Mouse (Mus musculus): Measurements from ENCODE around the gene Per3. TPM values are rescaled to one million over a fixed set of nuclear protein-coding genes. Genes with fewer than 3 reads are reported as not detected.

The Per3 gene
- polyA plus RNA-seq, 1 experiment from 2014 or later = 5.2 TPM

DNA sequence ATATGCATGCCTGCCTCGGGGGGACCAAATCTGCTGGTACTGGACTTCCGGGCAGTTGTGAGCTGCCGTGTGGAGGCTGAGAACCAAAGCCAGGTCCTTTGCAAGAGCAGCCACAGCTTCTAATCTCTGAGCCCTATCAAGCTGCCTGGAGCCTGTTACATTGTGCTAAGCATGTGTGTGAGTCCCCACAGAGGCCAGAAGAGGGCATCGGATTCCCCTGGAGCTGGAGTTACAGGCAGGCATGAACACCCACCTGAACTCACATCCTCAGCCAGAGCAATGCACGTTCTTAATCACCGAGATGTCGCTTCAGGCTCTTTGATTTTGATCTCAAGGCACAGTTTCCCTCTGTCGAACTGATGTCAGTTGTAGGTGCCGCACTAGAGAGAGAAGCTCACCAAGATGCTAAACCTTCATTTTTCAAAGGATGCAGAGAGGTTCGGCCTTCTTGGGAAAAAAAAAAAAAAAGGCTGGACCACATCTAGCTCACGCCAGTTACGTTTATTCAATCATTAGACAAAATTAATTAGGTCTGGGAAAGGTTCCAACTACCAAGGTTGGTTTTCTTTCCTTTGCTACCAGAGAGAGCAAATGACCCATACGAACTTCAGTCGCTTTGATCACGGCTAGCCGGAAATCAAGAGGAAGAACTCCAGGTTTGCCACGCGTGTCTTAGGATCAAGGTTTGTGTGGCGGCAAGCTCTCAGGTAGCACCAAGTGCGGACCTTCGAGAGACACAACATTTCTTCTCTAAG is 66.1 kb downstream of the Per3 start:
- WGBS = 94% methylated on average over 21 of the region's 21 CpGs
- no peak overlapping the region for H3K4me3 ChIP-seq (ENCODE audit: low read depth, low read length)
- H3K9ac ChIP-seq (ENCODE audit: low read depth, low read length) = no peak overlapping the region
- H3K36me3 ChIP-seq (ENCODE audit: control insufficient read depth, insufficient read depth, low read length) = no peaks in the 10 kb centered on the region
- no peaks in the 10 kb centered on the region for H3K27me3 ChIP-seq (ENCODE audit: control insufficient read depth, insufficient read depth, low read length)
- no peak overlapping the region for H3K27ac ChIP-seq (ENCODE audit: low read depth, low read length)
- H3K4me1 ChIP-seq (replicated peaks; ENCODE audit: control insufficient read depth, insufficient read depth, low read length) = no peaks in the 10 kb centered on the region
- no peaks in the 10 kb centered on the region for H3K9me3 ChIP-seq (ENCODE audit: control insufficient read depth, low read length)
- ATAC-seq (ENCODE audit: low FRiP score) (no peak), DNase-seq (ENCODE audit: low spot score) (no peak)
- no peak overlapping the region for H3K4me2 ChIP-seq (replicated peaks; ENCODE audit: low read depth, low read length)

DNA sequence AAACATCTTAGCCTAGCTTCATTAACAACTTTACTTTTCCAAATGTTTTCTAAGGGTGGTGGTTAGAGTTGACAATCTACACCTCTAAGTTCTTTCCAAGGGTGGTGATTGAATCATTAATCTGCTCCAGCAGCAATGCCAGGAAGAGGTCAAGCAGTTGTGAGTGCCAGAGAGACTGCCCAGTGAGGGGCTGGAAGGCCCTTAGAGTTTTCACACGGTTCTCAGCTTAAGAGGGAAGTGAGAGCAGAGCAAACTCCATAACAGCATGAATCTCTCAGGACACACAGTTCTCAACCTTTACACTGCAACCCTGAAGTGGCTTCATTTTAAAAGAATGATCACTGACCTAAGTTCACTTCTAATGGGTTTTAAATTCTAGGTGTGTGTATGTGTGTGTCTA is 69.3 kb downstream of the Per3 start:
- Histone ChIP-seq H3K27ac (ENCODE audit: low read depth, low read length) (no peak overlapping the region), H3K9me3 (ENCODE audit: control insufficient read depth, low read length) (no peaks in the 10 kb centered on the region), H3K27me3 (ENCODE audit: control insufficient read depth, insufficient read depth, low read length) (no peaks in the 10 kb centered on the region), H3K4me2 (replicated peaks; ENCODE audit: low read depth, low read length) (no peak overlapping the region), H3K4me1 (replicated peaks; ENCODE audit: control insufficient read depth, insufficient read depth, low read length) (no peaks in the 10 kb centered on the region), H3K9ac (ENCODE audit: low read depth, low read length) (no peak overlapping the region), H3K4me3 (ENCODE audit: low read depth, low read length) (no peak overlapping the region), H3K36me3 (ENCODE audit: control insufficient read depth, insufficient read depth, low read length) (no peaks in the 10 kb centered on the region)
- 43% methylated on average over 1 of the region's 1 CpGs for WGBS
- ATAC-seq (ENCODE audit: low FRiP score) (no peak), DNase-seq (ENCODE audit: low spot score) (no peak)

DNA sequence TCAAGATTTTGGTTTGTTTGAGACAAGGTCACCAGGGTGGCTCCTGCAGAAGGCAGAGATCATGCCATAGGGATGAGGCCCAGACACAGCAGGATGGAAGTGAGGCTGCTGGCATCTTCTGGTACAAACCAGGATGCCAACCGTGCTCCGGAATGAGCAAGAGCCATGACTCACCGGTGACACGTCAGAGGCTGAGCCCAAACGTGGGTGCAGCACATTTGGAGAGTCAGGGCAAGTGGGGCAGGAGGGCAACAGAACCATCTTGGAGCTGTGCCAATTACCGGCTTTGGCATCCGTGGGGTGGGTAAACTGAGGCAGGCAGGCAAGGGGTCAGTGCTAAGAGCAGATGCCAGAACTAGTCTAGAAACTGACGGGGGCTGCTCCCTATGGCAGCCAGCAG is 71.2 kb downstream of the Per3 start:
- no peak overlapping the region for H3K4me3 ChIP-seq (ENCODE audit: low read depth, low read length)
- H3K4me1 ChIP-seq (replicated peaks; ENCODE audit: control insufficient read depth, insufficient read depth, low read length) = no peaks in the 10 kb centered on the region
- ATAC-seq (ENCODE audit: low FRiP score) (no peak), DNase-seq (ENCODE audit: low spot score) (no peak)
- no peak overlapping the region for H3K27ac ChIP-seq (ENCODE audit: low read depth, low read length)
- no peaks in the 10 kb centered on the region for H3K9me3 ChIP-seq (ENCODE audit: control insufficient read depth, low read length)
- no peaks in the 10 kb centered on the region for H3K27me3 ChIP-seq (ENCODE audit: control insufficient read depth, insufficient read depth, low read length)
- no peaks in the 10 kb centered on the region for H3K36me3 ChIP-seq (ENCODE audit: control insufficient read depth, insufficient read depth, low read length)
- H3K4me2 ChIP-seq (replicated peaks; ENCODE audit: low read depth, low read length) = no peak overlapping the region
- 81% methylated on average over 8 of the region's 8 CpGs for WGBS
- no peak overlapping the region for H3K9ac ChIP-seq (ENCODE audit: low read depth, low read length)

DNA sequence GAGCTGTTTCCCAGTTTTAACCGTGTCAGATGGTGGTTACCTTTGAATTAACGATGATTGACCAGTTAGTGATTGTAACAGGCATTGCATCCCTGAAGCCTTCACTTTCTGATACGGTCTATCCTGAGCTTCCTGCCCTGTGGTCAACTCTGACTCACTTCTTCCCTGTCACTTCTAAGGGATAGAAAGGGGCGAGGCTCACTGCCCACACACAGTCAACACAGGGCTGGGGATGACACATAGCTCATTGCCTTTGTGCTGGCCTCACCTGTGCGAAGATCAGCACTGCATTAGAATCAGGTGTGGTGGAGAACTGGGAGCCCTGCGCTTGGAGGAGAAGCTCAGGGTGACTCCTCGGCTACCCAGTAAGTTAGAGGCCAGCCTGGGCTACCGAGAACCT is 75.5 kb downstream of the Per3 start:
- no peak for DNase-seq (ENCODE audit: low spot score)
- no peak overlapping the region for H3K27ac ChIP-seq (ENCODE audit: low read depth, low read length)
- no peak overlapping the region for H3K9ac ChIP-seq (ENCODE audit: low read depth, low read length)
- no peaks in the 10 kb centered on the region for H3K9me3 ChIP-seq (ENCODE audit: control insufficient read depth, low read length)
- H3K27me3 ChIP-seq (ENCODE audit: control insufficient read depth, insufficient read depth, low read length) = no peaks in the 10 kb centered on the region
- no peaks in the 10 kb centered on the region for H3K4me1 ChIP-seq (replicated peaks; ENCODE audit: control insufficient read depth, insufficient read depth, low read length)
- no peaks in the 10 kb centered on the region for H3K36me3 ChIP-seq (ENCODE audit: control insufficient read depth, insufficient read depth, low read length)
- no peak overlapping the region for H3K4me2 ChIP-seq (replicated peaks; ENCODE audit: low read depth, low read length)
- WGBS = 91% methylated on average over 8 of the region's 8 CpGs
- H3K4me3 ChIP-seq (ENCODE audit: low read depth, low read length) = no peak overlapping the region
- ATAC-seq (ENCODE audit: low FRiP score) = no peak

GRCm38 (mm10) chr4:150966556-150966955 is 77.9 kb downstream of the Per3 start:
- 23% methylated on average over 7 of the region's 7 CpGs for WGBS
- no peaks in the 10 kb centered on the region for H3K36me3 ChIP-seq (ENCODE audit: control insufficient read depth, insufficient read depth, low read length)
- H3K9ac ChIP-seq (ENCODE audit: low read depth, low read length) = no peak overlapping the region
- H3K9me3 ChIP-seq (ENCODE audit: control insufficient read depth, low read length) = no peaks in the 10 kb centered on the region
- no peak overlapping the region for H3K27ac ChIP-seq (ENCODE audit: low read depth, low read length)
- H3K4me2 ChIP-seq (replicated peaks; ENCODE audit: low read depth, low read length) = no peak overlapping the region
- no peak overlapping the region for H3K4me3 ChIP-seq (ENCODE audit: low read depth, low read length)
- ATAC-seq (ENCODE audit: low FRiP score) = no peak
- H3K4me1 ChIP-seq (replicated peaks; ENCODE audit: control insufficient read depth, insufficient read depth, low read length) = no peaks in the 10 kb centered on the region
- H3K27me3 ChIP-seq (ENCODE audit: control insufficient read depth, insufficient read depth, low read length) = no peaks in the 10 kb centered on the region
- peak; percentile 72 for DNase-seq (ENCODE audit: low spot score)

DNA sequence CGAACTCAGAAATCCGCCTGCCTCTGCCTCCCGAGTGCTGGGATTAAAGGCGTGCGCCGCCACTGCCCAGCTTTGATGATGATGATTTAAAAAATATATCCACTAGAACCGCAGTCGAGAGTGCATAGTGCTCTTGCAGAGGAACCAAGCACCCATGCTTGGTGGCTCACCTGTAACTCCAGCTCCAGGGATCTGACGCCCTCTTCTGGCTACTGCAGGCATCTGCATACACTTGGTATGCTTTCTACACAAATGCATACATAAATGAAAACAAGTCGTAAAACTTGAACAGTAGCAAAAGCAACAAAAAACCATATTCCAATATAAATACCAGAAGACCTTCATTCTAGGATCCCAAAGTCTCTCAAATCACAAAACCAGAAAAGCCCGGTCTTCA is 78.9 kb downstream of the Per3 start:
- ATAC-seq (ENCODE audit: low FRiP score) (no peak), DNase-seq (ENCODE audit: low spot score) (no peak)
- no peaks in the 10 kb centered on the region for H3K27me3 ChIP-seq (ENCODE audit: control insufficient read depth, insufficient read depth, low read length)
- no peaks in the 10 kb centered on the region for H3K4me1 ChIP-seq (replicated peaks; ENCODE audit: control insufficient read depth, insufficient read depth, low read length)
- H3K9me3 ChIP-seq (ENCODE audit: control insufficient read depth, low read length) = no peaks in the 10 kb centered on the region
- 73% methylated on average over 11 of the region's 11 CpGs for WGBS
- H3K36me3 ChIP-seq (ENCODE audit: control insufficient read depth, insufficient read depth, low read length) = no peaks in the 10 kb centered on the region
- H3K27ac ChIP-seq (ENCODE audit: low read depth, low read length) = no peak overlapping the region
- no peak overlapping the region for H3K9ac ChIP-seq (ENCODE audit: low read depth, low read length)
- no peak overlapping the region for H3K4me2 ChIP-seq (replicated peaks; ENCODE audit: low read depth, low read length)
- H3K4me3 ChIP-seq (ENCODE audit: low read depth, low read length) = no peak overlapping the region

GRCm38 (mm10) chr4:150964635-150965554 is 79.6 kb downstream of the Per3 start:
- Histone ChIP-seq H3K9me3 (ENCODE audit: control insufficient read depth, low read length) (no peaks in the 10 kb centered on the region), H3K4me2 (replicated peaks; ENCODE audit: low read depth, low read length) (no peak overlapping the region), H3K27ac (ENCODE audit: low read depth, low read length) (no peak overlapping the region), H3K9ac (ENCODE audit: low read depth, low read length) (no peak overlapping the region), H3K27me3 (ENCODE audit: control insufficient read depth, insufficient read depth, low read length) (no peaks in the 10 kb centered on the region), H3K36me3 (ENCODE audit: control insufficient read depth, insufficient read depth, low read length) (no peaks in the 10 kb centered on the region), H3K4me3 (ENCODE audit: low read depth, low read length) (no peak overlapping the region), H3K4me1 (replicated peaks; ENCODE audit: control insufficient read depth, insufficient read depth, low read length) (no peaks in the 10 kb centered on the region)
- ATAC-seq (ENCODE audit: low FRiP score) = no peak
- WGBS = 16% methylated on average over 25 of the region's 25 CpGs
- peak; percentile 89 for DNase-seq (ENCODE audit: low spot score)

- H3K4me2 ChIP-seq (replicated peaks; ENCODE audit: low read depth, low read length) = no peak overlapping the region
- H3K4me1 ChIP-seq (replicated peaks; ENCODE audit: control insufficient read depth, insufficient read depth, low read length) = no peaks in the 10 kb centered on the region
- no peak overlapping the region for H3K4me3 ChIP-seq (ENCODE audit: low read depth, low read length)
- no peaks in the 10 kb centered on the region for H3K27me3 ChIP-seq (ENCODE audit: control insufficient read depth, insufficient read depth, low read length)
- H3K9ac ChIP-seq (ENCODE audit: low read depth, low read length) = no peak overlapping the region
- no peak overlapping the region for H3K27ac ChIP-seq (ENCODE audit: low read depth, low read length)
- ATAC-seq (ENCODE audit: low FRiP score) (no peak), DNase-seq (ENCODE audit: low spot score) (no peak)
- no peaks in the 10 kb centered on the region for H3K36me3 ChIP-seq (ENCODE audit: control insufficient read depth, insufficient read depth, low read length)
- 87% methylated on average over 2 of the region's 2 CpGs for WGBS
- H3K9me3 ChIP-seq (ENCODE audit: control insufficient read depth, low read length) = no peaks in the 10 kb centered on the region
Measured at GRCm38 (mm10) chr4:150963711-150964110, 80.8 kb downstream of the Per3 start.

- 75% methylated on average over 6 of the region's 6 CpGs for WGBS
- Histone ChIP-seq H3K4me1 (replicated peaks; ENCODE audit: control insufficient read depth, insufficient read depth, low read length) (no peaks in the 10 kb centered on the region), H3K4me2 (replicated peaks; ENCODE audit: low read depth, low read length) (no peak overlapping the region), H3K27me3 (ENCODE audit: control insufficient read depth, insufficient read depth, low read length) (no peaks in the 10 kb centered on the region), H3K9ac (ENCODE audit: low read depth, low read length) (no peak overlapping the region), H3K27ac (ENCODE audit: low read depth, low read length) (no peak overlapping the region), H3K36me3 (ENCODE audit: control insufficient read depth, insufficient read depth, low read length) (no peaks in the 10 kb centered on the region), H3K4me3 (ENCODE audit: low read depth, low read length) (no peak overlapping the region), H3K9me3 (ENCODE audit: control insufficient read depth, low read length) (no peaks in the 10 kb centered on the region)
- DNase-seq (ENCODE audit: low spot score) = no peak
- ATAC-seq (ENCODE audit: low FRiP score) = no peak
Measured at GRCm38 (mm10) chr4:150962231-150962630, 82.2 kb downstream of the Per3 start.
